Mouse (Mus musculus) bone marrow macrophage, adult 2 months (primary cell): ENCODE measurements around the gene Spon2. TPM values are rescaled to one million over a fixed set of nuclear protein-coding genes. Genes with fewer than 3 reads are reported as not detected.

Experiments used
- H3K27ac ChIP-seq: 2 replicates; pipeline ENCODE4 v1.5.1; 2012; ENCODE audit warnings: low read depth, low read length; ENCODE audit not compliant: insufficient read depth
- H3K4me1 ChIP-seq: 2 replicates; pipeline ENCODE4 v1.6.1; 2012; ENCODE audit warnings: low read length; ENCODE audit not compliant: control insufficient read depth, insufficient read depth
- H3K4me3 ChIP-seq: 2 replicates; pipeline ENCODE4 v1.5.1; 2012; ENCODE audit warnings: mild to moderate bottlenecking, low read length, moderate library complexity; ENCODE audit not compliant: insufficient read depth
- CTCF ChIP-seq: IDR thresholded peaks from 2 replicates; pipeline ENCODE4 v1.5.1; 2012; ENCODE audit warnings: low read depth, mild to moderate bottlenecking, low read length, moderate library complexity
- POLR2A ChIP-seq: IDR thresholded peaks from 2 replicates; pipeline ENCODE4 v1.6.1; 2012; ENCODE audit warnings: mild to moderate bottlenecking, low read depth, low read length, borderline replicate concordance
- polyA plus RNA-seq: library from polyadenylated mRNA; stranded (reverse); fragments of >200 nt; gene quantifications from 2 replicates; pipeline ENCODE4 v1.2.4, GENCODE M21; 2012; ENCODE audit not compliant: missing spikeins, insufficient read depth, insufficient read length

Spon2 gene
- not detected in 2 replicates for polyA plus RNA-seq

- Histone ChIP-seq H3K4me3 (no peak within 1 kb of the TSS), H3K4me1 (peaks cover 2% of the 10 kb centered on the region), H3K27ac (no peak within 1 kb of the TSS)
- no peak for TF ChIP-seq CTCF
- TF ChIP-seq POLR2A, result no peak
These were observed at the start of gene Spon2 for GRCm38 (mm10) chr5:33218081-33218480. Gene Spon2 (minus strand): TSS chr5:33218455.

GRCm38 (mm10) chr5:33254416-33254815 is 36.2 kb upstream of the Spon2 start:
- Histone ChIP-seq H3K4me3 (no peak overlapping the region), H3K27ac (peak overlapping the region; percentile 87), H3K4me1 (peaks cover 10% of the 10 kb centered on the region)
- TF ChIP-seq CTCF (no peak), POLR2A (no peak)

GRCm38 (mm10) chr5:33248186-33248585 is 29.9 kb upstream of the Spon2 start:
- Histone ChIP-seq H3K27ac (no peak overlapping the region), H3K4me3 (no peak overlapping the region), H3K4me1 (peaks cover 1% of the 10 kb centered on the region; the same call in 1 of the 2 replicates)
- TF ChIP-seq CTCF (no peak), POLR2A (no peak)

- no peak overlapping the region for H3K4me3 ChIP-seq
- H3K27ac ChIP-seq, result no peak overlapping the region
- TF ChIP-seq CTCF (no peak), POLR2A (no peak)
- no peaks in the 10 kb centered on the region for H3K4me1 ChIP-seq
These were observed 29.1 kb upstream of the Spon2 start for GRCm38 (mm10) chr5:33247387-33247786.

- no peak for TF ChIP-seq POLR2A
- TF ChIP-seq CTCF, result no peak
- Histone ChIP-seq H3K4me3 (no peak overlapping the region), H3K27ac (no peak overlapping the region), H3K4me1 (no peaks in the 10 kb centered on the region)
These were observed 27.4 kb upstream of the Spon2 start for GRCm38 (mm10) chr5:33245701-33246100.

GRCm38 (mm10) chr5:33244377-33244920 is 26.2 kb upstream of the Spon2 start:
- TF ChIP-seq CTCF (no peak), POLR2A (no peak)
- no peak overlapping the region for H3K4me3 ChIP-seq
- H3K4me1 ChIP-seq, result no peaks in the 10 kb centered on the region
- no peak overlapping the region for H3K27ac ChIP-seq

GRCm38 (mm10) chr5:33239934-33240333 is 21.7 kb upstream of the Spon2 start:
- TF ChIP-seq CTCF (no peak), POLR2A (no peak)
- no peak overlapping the region for H3K27ac ChIP-seq
- H3K4me3 ChIP-seq, result no peak overlapping the region
- no peaks in the 10 kb centered on the region for H3K4me1 ChIP-seq

- TF ChIP-seq POLR2A (no peak), CTCF (no peak)
- Histone ChIP-seq H3K4me1 (no peaks in the 10 kb centered on the region), H3K27ac (no peak overlapping the region), H3K4me3 (no peak overlapping the region)
These were observed 21.0 kb upstream of the Spon2 start for GRCm38 (mm10) chr5:33239111-33239714.

- TF ChIP-seq CTCF (no peak), POLR2A (no peak)
- no peaks in the 10 kb centered on the region for H3K4me1 ChIP-seq
- H3K4me3 ChIP-seq, result no peak overlapping the region
- H3K27ac ChIP-seq, result no peak overlapping the region
These were observed 20.0 kb upstream of the Spon2 start for GRCm38 (mm10) chr5:33238256-33238645.

- Histone ChIP-seq H3K4me3 (no peak overlapping the region), H3K27ac (no peak overlapping the region), H3K4me1 (no peaks in the 10 kb centered on the region)
- TF ChIP-seq POLR2A (no peak), CTCF (no peak)
These were observed 19.5 kb upstream of the Spon2 start for GRCm38 (mm10) chr5:33237600-33238255.
